Mouse (Mus musculus) A20 (cell line): Measurements from ENCODE around the gene Stap2.

Experiments
- DNase-seq: peaks from one replicate; pipeline ENCODE4 v3.0.0-alpha.2; 2011; ENCODE audit warnings: low read depth, low spot score

Gene Stap2

GRCm38 (mm10) chr17:56024931-56025330 lies 19.5 kb upstream of the Stap2 start:
- no peak for DNase-seq

- no peak for DNase-seq
These were observed 19.1 kb upstream of the Stap2 start for GRCm38 (mm10) chr17:56024476-56024875.

- DNase-seq: no peak
These were observed 18.0 kb upstream of the Stap2 start for GRCm38 (mm10) chr17:56023386-56023785.

- DNase-seq: no peak
These were observed 17.6 kb upstream of the Stap2 start for GRCm38 (mm10) chr17:56022989-56023290.

- DNase-seq: no peak
These were observed 17.0 kb upstream of the Stap2 start for GRCm38 (mm10) chr17:56022131-56022988.

DNA sequence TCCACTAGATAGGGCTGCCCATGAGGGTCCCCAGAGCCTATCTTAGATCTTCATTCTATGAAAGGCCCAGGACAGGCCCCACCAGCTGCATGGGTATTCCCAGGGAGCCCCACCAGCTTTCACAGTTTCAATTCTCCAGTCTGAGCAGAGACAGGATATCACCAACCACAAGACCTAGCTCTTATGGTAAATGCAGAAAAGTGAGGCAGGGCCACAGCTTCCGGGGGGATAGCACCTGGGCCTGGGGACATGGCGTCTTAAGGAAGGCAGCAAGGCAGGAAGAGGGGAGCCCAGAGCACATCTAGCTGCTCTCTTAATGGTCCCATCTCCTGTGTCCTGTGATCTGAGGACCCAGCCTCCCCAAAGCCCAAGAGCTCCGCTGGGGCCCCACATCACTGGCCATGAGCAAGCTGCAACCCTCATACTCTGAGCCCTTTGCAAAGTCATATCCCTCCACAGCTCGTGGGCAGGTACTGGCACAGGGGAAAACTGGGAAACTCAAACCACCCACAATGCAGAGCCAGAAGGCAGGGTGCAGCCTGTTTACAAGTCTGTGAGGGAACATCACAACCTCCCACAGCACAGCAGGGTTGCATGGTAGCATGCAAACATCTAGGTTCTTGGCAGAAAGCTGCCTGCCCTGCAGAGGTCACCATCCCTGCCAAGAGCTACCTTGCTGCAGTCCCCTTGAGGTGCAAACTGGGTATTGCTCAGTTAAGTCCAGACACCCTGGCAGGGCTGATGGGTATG lies 16.0 kb upstream of the Stap2 start:
- DNase-seq: no peak

GRCm38 (mm10) chr17:56020400-56021084 lies 15.2 kb upstream of the Stap2 start:
- DNase-seq: no peak

DNA sequence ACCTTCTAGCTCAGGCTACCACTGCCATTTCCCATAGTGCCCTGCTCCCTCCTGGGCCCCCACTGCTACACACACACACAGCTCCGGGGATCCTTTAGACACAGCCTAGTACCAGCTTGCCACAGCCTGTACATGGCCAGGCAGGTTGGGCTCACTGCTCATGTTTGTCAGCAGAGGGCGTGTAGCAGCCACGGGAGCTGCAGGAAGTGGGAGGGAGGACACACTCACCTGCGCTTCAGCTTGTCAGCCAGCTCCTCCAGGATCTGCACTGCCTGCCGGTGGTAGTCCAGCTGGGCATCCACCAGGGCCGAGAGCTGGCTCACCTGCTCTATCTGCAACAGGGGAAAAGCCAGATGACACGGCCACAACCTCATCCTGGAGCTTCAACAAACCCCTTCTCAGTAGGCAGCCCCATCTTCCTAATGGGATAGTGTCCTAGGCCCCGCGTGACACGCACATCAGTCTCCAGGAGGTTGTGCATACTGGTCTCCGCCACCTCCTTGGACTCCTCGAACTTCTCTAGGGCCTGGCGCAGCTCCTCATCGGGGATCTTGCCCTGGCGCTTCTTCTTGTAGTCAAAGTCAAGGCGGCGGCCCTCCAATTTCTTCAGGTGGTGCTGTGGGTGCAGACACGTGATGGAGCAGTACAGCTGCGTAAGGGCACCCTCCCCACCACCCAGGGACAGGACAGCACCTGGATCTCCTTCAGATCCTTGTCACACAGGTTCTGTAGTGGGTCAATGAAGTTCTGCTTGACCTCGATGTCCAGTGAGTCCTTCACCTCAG lies 13.2 kb upstream of the Stap2 start:
- peak; percentile 45 for DNase-seq

DNA sequence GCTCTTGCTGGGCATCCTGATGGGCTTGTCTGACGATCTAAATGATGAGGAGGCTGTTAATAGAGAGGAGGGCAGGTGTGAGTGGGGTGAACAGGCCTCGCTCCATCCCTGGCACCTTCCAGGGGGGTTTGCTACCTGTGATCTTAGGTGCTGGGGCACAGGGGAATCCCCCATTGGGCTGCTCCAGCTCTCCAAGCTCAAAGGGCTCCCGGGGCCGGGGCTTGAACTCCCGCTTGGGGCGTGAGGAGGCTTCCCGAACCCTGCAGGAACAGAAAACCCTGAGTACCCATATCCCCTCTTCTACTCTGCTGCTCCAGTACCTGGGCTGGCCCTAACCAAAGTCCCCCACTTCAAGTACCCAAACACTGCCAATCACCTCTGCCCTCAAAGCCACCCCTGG lies 12.5 kb upstream of the Stap2 start:
- DNase-seq: no peak

DNA sequence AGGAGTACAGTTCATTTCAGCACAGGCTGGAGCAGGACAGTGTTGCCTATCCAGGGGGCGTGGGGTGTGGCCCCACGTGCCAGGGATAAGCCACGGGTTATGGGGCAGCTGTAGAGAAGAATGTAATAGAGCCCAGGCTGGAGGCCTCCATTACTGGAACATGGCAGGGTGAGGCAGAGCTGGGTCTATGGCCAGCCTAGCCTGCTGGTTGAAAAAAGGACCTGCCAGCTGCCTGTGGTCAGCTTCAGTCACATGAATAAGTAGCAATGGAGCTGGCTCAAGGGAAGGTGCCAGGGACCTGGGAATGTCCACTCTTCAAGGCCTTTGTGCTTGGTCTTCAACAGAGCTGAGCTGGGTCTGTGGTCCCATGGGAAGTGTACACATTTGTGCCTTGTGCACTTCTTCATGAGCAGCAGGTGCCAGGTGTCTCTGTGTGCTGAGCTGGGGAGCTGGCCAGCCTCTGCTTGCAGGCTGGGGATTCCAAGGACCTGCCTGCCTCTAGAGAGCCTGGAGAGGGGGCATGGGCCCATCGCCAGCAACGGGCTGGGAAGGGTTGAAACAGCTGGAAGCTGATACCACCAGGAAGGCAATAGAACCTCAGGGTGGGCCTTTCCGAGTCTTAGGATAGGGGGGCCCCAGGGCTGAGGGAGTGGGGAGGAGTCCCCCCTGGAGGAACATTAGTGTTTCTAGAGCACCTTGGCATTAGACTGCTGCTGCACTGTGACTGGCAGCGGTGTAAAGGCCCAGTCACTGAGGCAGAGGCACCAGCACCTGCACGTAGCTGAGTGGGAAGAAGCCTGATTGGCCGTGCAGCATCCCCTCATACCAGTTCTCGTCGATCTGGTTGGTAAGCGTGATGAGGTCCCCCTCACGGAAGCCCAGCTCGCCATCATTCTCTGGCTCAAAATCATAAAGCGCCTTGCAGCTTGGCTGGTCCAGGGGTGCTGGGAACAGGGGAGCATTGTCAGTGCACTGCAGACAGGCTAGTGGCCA lies 11.7 kb upstream of the Stap2 start:
- no peak for DNase-seq

GRCm38 (mm10) chr17:56016382-56016781 lies 11.0 kb upstream of the Stap2 start:
- DNase-seq: no peak

- DNase-seq: no peak
These were observed 9.9 kb upstream of the Stap2 start for GRCm38 (mm10) chr17:56015293-56015692.

DNA sequence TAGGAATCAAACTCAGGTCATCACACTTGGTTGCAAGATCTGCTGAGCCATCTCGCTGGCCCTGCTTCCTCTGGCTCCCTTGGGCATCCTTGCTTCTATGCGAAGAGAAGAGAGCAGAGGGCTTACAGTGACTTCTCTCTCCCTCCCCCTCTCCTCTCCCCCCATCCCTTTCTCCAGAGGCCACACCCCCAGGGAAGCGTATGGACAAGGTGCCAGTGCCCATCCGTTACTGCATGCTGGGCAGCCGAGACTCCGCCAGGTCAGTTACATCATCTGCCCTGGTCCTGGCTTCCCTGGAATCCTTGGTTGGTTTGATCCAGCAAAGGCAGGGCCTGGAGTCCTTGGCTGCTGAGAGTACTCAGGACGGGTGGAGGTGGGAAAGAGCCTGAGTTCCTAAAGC lies 6.1 kb upstream of the Stap2 start:
- DNase-seq: no peak

DNA sequence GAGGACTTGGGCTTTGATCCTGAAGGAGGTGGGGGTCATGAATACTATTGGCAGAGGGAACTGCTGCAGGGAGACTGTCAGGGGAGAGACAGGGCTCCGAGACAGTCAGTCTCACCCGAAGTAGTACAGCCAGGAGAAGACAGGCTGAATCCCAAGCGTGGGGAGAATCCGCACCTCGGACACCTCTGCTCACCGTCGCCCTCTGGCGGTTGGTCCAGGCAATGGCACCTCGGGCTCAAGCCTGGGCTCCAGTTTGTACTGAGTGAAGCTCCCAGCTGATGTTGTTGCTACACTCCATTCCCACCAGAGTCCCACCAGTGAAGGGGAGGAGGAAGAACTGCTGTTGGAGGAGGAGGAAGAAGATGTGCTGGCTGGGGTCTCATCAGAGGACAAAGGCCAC lies 5.3 kb upstream of the Stap2 start:
- peak; percentile 76 for DNase-seq

GRCm38 (mm10) chr17:56010255-56010654 lies 4.9 kb upstream of the Stap2 start:
- no peak for DNase-seq

DNA sequence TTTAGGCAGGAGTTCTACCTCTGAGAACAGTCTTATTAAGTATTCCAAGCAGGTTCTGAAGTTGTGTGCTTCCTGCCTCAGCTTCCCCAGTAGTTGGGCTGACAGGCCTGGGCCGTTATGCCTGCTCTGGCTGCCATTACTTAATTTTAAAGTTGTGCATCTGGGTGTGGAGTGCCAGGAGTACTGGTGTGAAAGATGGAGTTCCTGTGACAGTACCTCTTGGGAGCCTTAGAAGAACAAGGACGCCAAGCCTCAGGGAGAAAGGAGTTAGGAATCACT lies 4.5 kb upstream of the Stap2 start:
- DNase-seq: no peak

DNA sequence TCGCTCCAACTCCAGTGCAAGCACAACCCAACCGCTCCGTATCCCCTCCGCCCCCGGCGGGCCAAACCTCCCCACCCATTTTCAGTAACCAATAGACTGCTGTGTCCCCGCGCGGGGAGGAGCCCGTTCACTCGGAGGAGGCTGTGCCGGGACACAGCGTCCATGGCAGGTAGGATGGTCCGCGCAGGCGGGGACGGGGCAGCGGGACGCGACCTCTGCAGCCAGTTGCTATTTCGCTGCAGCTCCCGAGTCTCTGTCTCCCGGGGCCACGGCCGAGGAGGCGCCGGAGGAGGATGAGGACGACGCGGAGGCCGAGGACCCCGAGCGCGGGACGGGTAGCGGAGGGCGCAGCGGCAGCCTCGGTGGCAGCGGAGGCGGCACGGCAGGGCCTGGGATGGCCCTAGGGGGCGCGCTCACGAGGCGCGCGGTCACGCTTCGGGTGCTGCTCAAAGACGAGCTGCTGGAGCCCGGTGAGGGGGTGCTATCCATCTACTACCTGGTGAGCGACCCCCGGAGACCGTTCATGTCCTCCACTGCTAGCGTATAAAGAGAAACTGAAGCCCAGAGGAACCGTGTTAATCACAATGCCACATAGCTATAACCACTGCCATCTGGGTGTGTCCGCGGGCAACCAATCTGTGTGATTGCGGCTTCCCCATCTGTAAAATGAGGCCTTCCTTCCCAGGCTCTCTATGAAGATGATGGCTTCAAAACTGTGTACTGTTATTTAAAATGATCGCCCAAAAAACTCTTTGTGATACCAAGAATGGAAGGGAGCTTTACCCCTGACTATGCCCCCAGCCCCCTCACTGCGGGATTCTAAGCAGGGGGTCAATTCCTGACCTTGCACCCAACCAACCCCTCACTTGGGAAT lies 3.9 kb upstream of the Stap2 start:
- DNase-seq: peak; percentile 97

DNA sequence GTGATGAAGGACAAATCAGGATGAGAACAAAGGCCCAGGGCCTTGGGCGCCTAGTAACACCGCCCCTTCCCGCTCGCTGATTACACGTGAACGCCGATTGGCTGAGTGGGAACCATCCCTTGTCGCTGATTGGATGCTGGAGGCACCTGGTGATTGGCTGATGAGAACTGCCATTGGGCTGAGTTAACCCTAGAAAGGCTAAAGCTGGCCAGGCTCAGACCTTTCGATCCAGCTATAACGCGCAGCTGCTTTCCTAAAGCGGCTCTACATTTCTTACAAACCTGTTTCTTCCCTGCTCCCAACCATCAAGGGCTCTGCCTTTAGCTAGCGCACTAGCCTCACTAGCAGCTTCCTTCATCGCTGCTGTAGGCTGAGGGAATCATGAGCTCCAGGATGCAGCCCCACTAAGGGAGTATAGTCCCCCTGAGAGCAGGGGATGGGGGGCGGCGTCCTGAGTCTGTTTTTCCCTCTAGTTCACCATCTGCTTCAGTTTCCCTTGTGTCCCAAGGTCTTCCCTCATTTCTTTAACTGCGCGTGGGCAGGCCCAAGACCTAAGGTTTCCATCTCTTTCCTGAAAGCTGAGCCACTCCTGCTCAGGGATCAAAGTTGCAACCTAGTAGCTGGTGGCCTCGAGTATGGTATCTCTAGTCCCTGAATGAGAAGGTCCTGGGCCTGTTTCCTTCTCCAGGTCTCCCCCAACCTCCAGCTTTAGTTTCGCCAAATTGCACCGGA lies 3.1 kb upstream of the Stap2 start:
- DNase-seq: peak; percentile 97
